Mouse (Mus musculus) megakaryocyte, embryonic 14.5 days (primary cell): ENCODE data around the gene Gm12355.

ENCODE experiments used
- FLI1 ChIP-seq: IDR thresholded peaks from 2 replicates; pipeline ENCODE4 v1.6.1; 2012; ENCODE audit warnings: low read length, inconsistent platforms, mixed read lengths
- GATA1 ChIP-seq: IDR thresholded peaks from 3 replicates; pipeline ENCODE4 v1.6.1; 2012; ENCODE audit warnings: mixed read lengths, low read length, inconsistent platforms, borderline replicate concordance

- no peak for TF ChIP-seq GATA1
- no peak for TF ChIP-seq FLI1
Observed at GRCm38 (mm10) chr11:98597363-98597762, 28.1 kb downstream of the Gm12355 start.
